Mouse (Mus musculus): ENCODE results near the gene BC016579.

BC016579 gene

DNA sequence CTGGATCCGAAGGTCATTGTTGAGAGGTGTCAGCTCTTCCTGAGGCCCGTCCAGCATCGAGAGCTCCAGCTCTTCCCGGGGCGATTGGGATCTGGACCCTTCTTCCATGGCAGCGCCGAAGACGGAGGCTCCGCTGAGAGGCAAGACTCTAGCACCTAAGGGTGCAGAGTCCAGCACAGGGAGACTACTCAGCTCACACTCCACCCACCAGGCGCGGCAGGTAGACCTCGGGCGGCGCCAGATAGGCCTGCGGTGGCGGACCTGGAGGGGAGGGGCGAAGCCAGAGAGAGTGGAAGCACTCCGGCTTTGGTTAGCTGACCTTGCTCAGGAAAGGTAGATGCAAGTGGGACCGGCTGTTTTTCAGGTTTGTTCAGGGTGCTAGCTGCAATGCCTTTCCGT is at the start of gene BC016579:
Gene BC016579 (minus strand): TSS at position 135 of the 399 bp plus-strand sequence.
- CTCF ChIA-PET: no interaction called here

DNA sequence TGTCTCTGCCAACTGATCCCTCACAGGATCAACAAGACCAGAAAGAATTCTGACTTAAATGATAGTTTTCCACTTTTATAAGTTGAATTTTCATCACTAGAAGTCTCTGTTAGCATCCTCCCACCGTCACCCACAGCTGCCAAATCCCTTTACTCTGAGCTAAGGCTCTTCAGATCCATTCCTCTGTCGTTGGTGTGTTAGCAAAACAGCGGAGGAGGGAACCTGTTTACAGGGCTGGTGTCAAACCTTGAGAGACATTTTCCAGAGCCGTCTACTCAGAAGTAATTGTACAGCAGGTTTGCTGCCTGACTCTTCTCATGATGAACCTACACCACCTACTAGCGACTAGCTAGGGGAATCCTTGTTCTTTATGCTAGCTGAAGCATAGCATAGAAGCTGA is 45.4 kb upstream of the BC016579 start:
- CTCF ChIA-PET: no interaction called here

DNA sequence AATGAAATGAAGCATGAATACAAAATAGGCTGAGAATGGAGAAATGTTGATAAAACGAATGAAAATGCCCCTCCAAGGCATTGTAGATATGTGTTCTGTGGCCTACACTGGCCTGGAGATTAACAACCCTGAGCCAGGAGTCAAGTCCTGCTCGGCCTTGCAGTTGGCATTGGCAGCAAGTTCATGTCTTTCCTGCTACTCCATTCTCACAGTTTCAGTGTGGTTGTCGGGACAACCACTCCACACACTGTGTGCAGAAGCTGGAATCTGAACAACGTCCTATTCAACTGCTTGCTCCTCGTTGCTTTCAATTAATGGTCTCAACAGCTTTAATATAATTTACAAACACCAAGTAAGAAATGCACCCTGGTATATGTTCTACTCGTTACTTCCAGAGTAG is 44.1 kb upstream of the BC016579 start:
- CTCF ChIA-PET: interaction anchor here (0.6 kb wide), 1 partner anchor 11 kb away, joined by 6 read pairs; no protein-coding TSS in a partner anchor

DNA sequence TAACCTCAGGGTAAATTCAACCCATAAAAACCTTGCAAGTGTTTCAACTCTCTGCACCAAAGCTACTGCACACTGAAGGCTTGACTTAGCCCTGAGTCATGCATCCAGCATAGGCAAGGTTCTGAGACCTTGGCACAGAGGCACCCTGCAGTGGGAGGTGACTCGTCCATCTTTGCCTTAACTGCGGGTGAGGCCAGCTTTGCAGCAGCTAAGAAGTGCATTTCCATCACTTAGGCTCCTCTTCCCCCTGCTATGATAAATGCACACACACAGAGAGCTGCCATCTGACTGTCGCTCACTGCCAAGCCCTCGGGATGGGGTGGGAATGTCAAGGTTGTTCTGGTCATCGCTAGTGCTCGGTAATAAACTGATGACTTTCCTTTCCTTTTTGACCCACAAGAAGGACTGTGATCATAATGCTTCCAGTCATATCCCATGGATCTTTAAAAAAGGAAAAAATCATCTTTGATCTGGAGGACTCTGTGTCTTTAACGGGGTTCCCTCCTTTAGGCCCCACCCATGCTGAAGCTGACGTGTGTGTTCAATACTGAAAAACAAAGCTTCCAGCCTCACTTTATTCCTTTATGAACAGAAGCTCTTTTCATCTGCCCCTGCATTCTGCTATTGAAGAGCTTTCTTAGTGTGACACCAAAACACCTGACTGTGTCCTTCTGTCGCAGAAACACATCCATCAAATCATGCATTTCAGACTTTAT is 41.7 kb upstream of the BC016579 start:
- CTCF ChIA-PET: no interaction called here

DNA sequence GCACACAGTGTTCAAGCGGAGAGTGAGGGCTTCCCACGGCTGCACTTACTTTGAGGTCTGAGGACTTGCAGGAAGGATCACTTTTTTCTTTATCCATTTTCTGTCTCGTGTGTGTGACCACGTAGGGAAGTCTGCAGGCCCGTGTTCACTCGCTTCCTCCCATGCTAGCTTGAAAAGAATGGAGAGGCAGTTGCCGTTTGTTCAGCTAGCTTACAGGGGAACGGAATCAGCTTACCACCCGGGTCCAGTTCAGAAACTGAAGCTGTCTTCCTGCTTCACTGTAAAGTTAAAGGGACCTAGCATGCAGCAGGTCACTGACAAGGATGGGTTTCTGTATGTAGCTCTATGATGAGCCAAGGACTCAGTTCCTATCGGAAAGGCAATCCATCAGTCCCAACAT is 39.7 kb upstream of the BC016579 start, which contains the start of gene Tmprss7:
Gene Tmprss7 (minus strand): TSS at position 101 of the 400 bp plus-strand sequence.
- CTCF ChIA-PET: no interaction called here

DNA sequence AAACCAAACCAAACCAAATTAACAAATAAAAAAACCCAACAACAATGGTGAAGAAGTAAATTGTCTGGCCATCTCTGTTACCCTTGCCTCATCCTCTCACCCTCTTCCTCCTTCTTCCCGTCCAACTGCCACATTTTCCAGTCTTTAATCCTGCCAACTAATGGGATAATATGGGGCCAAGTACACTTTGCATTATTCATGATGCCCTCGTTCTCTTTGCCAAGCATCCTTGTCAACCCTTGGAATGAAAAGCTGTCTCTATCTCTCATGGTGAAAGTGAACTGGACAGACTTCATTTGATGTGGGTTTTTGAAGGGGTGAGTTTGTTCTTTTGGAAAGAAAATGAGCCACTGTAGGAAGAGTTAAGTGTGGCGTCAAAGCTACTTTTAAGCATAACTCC is 39.0 kb upstream of the BC016579 start:
- CTCF ChIA-PET: no interaction called here

DNA sequence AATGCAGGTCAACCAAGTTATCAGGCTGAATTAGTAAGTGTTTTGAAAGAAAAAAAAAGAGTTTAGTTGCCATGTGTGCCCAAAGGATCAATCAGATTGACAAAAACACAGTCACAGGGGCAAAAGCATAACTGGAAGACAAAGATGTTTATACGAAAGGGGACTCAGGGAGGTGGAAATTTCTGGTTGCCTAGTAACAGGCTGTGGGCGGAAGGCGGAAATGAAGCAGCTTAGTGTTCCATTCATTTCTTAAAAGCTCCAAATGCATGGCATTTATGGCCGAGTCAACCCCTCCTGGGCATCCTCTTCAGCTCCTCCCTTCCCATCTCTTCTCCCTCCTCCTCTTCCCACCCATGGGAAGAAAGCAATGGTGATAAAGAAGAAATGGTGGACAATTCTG is 36.3 kb upstream of the BC016579 start:
- CTCF ChIA-PET: no interaction called here

DNA sequence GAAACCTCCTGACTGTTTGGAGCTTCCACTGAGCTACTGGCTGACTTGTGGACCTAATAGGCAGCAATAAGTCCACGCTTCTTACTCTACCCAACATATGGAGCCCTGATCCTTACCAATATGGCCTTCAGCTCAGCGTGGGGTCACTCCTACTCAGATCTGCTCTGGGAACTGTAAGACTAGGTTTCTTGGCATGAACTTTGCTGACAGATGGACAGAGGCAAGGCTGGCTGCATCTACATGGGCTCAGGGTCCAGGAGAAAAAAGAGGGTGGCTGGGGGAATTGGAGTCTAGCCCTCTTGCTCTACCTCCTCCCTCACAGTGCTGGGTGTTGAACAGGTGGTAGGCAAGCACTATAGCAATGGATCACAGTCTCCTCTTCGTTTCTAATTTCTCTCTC is 33.0 kb upstream of the BC016579 start:
- CTCF ChIA-PET: no interaction called here

DNA sequence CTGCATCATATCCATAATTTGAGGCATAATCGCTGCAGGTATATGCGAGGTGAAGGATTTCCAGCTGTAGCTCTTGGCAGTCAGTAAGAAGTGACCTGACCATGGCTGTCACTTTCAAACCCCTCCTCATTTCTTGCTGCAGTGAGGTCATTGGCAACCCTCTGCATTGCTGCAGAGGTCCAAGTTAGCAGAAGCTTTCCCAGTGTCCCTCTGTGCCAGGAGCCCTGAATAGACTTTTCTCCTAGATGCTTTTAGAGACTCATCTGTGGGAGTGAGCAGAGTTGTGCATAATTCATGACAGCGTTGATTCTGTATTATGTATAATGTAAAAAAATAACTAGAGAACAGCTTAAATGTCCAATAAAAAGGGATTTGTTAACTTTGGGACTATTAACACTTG is 31.4 kb upstream of the BC016579 start:
- CTCF ChIA-PET: interaction anchor here (0.6 kb wide), 1 partner anchor 123 kb away, joined by 7 read pairs; no protein-coding TSS in a partner anchor

DNA sequence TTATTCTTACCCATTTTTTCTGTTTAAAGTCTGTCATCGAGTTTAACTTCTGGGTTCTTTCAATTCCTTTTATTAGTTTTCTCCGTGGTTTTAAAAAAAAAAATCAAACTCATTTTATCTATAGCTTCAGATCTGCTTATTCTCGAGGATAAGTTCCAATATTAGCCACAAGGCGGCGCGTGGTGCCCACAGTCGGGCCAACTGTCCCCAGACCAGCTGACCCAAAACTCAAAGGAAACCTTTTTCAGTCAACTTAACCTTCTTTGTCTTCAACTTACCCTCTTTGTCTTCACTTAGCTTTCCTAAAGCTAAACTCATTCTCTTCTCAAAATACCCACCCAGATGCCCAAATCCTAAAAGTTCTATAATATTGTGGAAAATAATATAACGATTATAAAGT is 30.9 kb upstream of the BC016579 start:
- CTCF ChIA-PET: no interaction called here

DNA sequence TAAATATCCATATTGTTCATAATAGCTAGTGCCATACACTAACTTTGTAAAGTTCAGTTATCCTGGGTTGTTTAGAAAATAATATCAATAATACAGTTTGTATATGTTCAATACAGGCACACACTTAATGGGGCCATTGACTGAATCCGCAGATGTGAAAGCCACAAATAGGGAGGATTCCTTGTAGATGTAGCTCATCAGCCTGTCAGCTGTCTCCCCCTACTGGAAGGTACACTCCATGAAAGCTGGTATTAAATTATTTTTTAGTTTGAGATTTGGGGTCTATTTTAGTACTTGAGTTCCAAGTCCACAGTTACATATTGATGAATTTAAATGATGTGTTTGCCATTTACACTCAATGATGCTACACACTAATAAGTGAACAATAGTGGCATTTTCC is 22.6 kb upstream of the BC016579 start:
- CTCF ChIA-PET: no interaction called here

DNA sequence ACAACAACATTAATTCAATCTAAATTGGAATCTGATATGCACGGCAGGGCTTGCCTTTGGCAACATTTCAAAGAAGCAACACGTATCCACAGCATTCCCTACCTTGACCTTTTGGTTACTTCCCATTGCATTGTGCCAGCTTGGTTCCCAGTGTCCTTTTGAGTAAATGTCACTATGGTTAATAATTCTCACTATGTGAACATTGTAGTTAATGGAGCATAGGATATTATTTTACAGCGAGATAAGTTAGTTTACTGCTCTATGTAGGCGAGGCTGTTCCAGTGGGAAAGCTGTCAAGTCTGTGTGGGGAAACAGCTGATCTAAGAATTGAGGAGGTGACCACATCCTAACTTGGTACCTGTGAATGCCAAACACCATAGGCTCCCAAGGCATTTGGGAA is 16.1 kb upstream of the BC016579 start:
- CTCF ChIA-PET: no interaction called here

DNA sequence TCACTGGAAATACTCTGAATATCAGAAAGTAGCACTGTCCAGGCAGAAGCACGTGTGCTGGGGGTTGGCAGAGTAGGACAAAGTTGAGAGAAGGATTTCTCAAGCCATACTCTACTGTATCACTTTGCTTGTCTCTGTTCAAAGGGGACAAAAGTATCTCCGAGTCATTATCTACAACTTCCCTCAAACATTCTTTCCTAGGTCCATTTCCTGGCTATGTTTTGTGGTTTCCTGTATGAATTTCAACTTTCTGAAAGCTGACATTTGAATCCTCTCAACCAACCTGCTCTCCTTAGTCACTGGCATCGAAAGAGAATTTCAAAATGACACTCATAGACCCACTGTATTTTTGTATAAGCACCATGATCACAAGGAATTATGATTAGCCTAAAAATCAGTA is 14.3 kb upstream of the BC016579 start:
- CTCF ChIA-PET: no interaction called here

DNA sequence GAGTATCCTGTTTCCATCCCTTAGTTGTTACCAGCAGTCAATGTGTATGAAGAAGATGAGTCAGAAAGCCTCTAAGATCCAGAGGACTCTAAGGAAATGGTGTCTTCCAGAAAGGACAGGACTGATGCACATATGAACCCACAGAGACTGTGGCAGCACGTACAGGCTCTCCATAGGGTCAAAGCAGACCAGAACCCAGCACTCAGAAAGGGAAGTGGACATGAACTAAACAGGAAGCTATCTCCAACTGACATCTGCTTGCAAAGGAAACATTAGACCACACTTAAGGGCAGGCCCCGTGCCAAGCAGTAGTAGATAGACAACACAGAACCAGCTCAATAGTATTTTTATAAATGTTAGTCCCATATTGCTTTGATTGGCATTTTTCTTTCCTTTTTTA is 12.3 kb upstream of the BC016579 start:
- CTCF ChIA-PET: no interaction called here

DNA sequence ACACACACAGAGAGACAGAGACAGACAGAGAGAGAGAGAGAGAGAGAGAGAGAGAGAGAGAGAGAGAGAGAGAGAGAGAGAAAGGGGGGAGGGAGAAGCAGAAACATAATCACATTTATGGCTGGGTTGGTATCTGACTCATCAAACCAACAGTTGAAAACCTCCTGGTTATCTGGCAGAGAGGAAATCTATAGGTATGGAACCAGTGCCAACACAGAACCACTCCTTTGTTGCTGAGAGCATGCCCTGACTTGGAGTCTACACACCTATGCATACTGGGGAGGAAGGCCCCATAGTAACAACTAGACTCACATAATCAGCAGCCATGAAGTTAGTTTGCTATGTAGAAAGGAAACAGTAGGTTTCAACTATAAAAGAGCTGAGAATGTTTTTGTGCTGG is 8.5 kb upstream of the BC016579 start:
- CTCF ChIA-PET: no interaction called here

DNA sequence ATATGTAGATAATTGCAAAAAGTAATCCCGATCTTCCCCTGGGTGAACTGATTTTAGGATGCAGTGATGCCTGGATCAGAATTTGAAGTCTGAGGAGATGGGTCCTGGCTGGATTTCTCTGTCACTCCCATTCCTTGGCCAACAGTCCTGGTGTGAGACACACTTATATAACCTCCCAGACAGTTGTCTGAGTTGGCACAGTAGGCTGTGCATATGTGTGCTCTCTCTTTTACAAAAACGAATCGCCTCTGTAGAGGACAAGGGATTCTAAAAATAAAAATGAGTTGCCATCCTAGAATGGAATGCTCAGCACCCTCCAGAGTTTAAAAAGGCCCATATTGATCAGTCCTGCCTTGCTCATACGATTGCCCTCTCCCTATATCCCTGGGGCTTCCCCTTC is 5.7 kb upstream of the BC016579 start:
- CTCF ChIA-PET: interaction anchor here (0.6 kb wide), 1 partner anchor 828 kb away, joined by 5 read pairs; no protein-coding TSS in a partner anchor

DNA sequence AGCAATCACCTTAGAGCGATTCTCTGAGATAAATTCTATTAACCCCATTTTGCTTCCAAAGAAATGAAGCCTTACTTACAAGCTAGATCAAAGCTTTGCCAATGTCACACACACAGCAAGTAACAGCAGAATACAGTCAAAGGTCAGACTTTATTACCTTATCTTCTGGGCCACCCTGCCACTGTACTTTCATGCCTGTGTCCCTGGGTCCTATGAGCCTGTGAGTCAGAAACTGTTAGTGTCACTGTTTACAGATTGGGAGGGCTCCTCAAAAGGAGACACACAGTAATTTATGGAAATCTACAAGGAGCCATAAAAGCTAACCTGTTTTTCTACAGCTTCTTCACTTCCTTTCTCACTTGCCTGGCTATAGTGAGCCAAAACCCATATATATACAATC is 4.4 kb upstream of the BC016579 start:
- CTCF ChIA-PET: no interaction called here

DNA sequence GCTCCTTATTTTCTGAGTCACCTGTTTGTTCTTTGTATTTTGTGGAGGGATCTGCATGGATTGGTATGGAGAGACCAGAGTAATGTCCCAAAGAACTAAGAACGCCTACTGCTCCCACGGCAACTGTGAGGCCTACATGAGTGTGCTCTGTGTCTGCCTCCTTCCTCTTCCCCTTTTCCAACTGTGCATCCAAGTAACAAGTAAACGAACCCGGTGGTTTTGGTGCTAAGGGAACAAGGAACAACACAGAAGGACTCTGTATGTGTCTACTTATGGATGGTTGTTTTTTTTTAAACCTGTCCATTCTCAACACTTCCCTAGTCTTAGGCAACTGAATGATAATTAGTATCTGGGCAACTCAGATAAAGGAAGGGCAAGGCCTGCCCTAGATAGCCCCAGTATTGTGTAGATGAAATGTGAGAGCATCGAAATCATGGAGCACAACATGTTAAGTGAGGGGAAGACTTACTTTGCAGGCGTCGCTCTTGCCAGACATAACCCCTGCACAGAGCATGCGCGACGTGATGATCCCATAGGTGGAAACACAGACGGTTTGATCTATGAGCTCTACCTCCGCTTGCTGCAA is 3.8 kb upstream of the BC016579 start:
- CTCF ChIA-PET: no interaction called here

DNA sequence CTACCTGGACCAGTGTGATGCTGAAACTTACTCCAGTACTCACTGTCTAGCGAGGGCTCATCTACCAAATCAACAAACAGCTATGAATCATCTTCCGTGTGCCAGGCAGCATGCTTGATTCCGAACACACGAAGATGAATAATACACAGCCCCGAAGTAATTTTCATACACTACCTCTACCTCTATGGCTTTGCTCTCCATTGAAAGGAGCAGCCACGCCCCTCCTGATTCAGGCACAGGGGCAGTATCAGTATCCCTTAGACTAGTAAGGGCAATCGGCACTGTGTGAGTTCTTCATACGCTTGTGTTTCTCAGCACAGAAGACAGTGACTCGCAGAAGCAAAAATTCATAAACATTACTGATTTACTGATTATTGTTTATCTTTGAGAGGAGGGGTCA is 597 bp upstream of the BC016579 start:
- CTCF ChIA-PET: no interaction called here

DNA sequence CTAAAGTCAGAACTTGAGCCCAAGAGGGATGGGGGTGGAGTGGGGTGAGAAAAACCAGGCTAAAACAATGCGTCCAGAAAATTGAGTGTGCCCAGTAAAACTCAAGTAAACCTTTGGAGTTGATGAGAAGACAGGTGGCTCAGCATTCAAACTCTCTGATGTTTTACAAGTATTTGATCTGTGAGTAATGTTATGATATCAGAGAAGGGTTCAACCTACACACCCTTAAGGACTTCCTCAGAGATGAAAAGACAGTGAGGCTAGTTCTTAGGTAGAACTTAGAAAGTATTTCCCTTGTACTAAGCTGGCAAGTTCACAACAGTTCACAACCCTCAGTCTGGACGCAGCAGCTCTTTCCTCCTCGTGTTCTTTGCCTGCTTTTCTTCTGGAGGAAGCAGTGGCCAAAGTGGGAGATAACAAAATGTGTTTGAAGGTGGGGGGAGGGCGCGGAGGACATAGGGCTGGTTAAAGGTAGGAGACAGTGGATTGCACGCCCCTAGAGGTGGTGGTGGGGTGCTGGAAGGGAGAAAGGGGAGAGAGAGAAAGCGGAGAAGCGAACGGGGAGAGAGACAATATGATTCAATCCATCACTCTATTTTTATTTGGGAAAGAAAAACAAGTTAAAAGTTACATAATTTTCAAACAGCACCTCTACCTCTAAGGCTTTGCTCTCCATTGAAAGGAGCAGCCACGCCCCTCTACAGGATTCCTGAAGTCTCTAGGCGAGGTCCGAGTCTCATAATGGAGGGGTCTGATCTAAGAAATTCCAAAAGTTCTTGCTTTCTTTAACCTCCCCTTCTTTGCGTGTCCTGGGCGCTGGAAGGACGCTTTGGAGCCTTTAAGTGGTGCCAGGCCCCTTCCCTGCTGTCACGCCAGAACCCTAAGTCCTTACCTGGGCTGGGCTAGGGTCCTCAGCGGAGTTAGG is 597 bp downstream of the BC016579 start:
- CTCF ChIA-PET: no interaction called here

DNA sequence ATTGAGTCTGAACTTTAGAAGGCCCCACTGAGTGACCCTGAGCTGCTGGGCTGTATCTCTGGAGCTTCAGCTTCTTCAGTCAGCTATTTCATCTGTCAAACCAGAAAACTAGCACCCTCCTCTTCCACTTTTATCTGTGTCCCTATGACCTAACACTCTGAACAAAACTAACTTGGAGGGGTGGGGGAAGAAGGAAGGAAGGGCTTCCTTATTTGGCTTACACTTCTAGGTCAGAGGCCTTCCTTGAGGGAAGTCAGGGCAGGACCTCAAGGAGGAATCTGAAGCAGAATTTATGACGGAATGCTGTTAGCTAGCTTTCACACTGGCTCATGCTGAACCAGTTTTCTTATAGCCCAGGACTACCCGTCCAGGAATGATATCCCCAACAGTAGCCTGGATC is 2.4 kb downstream of the BC016579 start:
- CTCF ChIA-PET: no interaction called here

DNA sequence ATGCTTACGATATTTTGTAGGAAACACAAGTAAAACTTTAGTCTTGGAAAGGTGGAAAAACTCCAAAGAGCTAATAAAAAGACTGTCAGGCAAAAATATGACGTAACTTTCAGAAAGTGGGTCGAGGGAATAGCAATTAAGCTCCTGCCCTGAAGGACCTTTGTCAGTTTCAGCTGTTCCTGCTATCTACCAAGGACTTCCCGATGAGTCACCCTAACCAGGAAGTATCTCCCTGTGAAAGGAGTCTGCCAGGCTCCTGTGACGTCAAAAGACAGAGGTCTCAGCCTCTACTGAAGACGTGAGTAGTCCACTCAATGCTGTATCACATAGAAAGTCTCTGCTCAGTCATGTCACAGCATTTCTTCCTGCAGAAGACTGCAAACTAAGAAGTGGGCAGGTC is 9.5 kb downstream of the BC016579 start:
- CTCF ChIA-PET: no interaction called here

DNA sequence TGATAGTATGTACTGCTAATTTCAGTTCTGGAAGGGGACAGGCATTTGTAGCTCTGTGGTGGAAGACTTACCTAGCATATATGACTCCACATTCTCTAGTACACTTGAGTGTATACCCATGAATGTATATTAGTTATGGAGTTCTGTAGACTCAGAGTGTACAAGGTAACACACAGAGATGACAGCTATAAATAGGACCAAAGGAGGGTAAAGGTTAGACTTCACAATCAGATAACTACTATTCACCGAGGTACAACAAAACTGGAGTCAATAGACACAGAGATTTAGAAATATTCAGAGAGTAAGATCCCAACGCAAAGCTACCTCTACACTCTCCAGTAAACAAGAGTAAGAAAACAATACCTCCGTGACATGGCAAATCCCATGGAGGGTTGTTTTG is 9.9 kb downstream of the BC016579 start:
- CTCF ChIA-PET: no interaction called here
